Mouse (Mus musculus) limb, embryonic 10.5 days (tissue): ENCODE data around the gene Ccdc130. TPM values are rescaled to one million over a fixed set of nuclear protein-coding genes. Genes with fewer than 3 reads are reported as not detected.
"Not testable (repeated sequence)": the region's sequence is repeated elsewhere in the genome, so short reads cannot be mapped to it uniquely, and the experiment has no call there.

Experiments
- DNase-seq: peaks from one replicate; pipeline ENCODE4 v3.0.0-alpha.2; 2017; ENCODE audit warnings: low spot score
- H3K27ac ChIP-seq: fragments of 300-500 bp; sonication (generic); 2 replicates; pipeline ENCODE4 v1.5.1; 2016; ENCODE audit warnings: mild to moderate bottlenecking
- H3K27me3 ChIP-seq: fragments of 300-500 bp; sonication (generic); 2 replicates; pipeline ENCODE4 v1.6.1; 2016; ENCODE audit warnings: low read depth, mild to moderate bottlenecking; ENCODE audit not compliant: poor library complexity, severe bottlenecking
- H3K36me3 ChIP-seq: fragments of 300-500 bp; sonication (generic); 2 replicates; pipeline ENCODE4 v1.6.1; 2016; ENCODE audit warnings: mild to moderate bottlenecking, moderate library complexity
- H3K4me1 ChIP-seq: fragments of 300-500 bp; sonication (generic); 2 replicates; pipeline ENCODE4 v1.6.1; 2016
- H3K4me3 ChIP-seq: fragments of 300-500 bp; sonication (generic); 2 replicates; pipeline ENCODE4 v1.5.1; 2016; ENCODE audit warnings: mild to moderate bottlenecking, moderate library complexity
- H3K9me3 ChIP-seq: fragments of 300-500 bp; sonication (generic); replicated peaks from 2 replicates; pipeline ENCODE4 v1.6.1; 2016; ENCODE audit warnings: mild to moderate bottlenecking
- WGBS: fragments of 180-500 bp; shearing (Covaris S2); methylation state at CpG from one replicate; pipeline ENCODE4 v1.1.7; 2016; 5-methylcytosine and 5-hydroxymethylcytosine counted together
- polyA plus RNA-seq: library from polyadenylated mRNA; unstranded; fragments of >200 nt; fragmentation: Nextera tagmentation; extraction: Ambion mirVana; gene quantifications from 2 replicates; pipeline ENCODE4 v1.2.1, GENCODE M21; 2016

Gene Ccdc130
- 15.0 and 22.9 TPM in 2 replicates for polyA plus RNA-seq

GRCm38 (mm10) chr8:84269950-84270773 is at the start of gene Ccdc130:
Ccdc130 (minus strand) TSS chr8:84270380.
- peaks cover 19% of the 10 kb centered on the region for H3K36me3 ChIP-seq
- H3K9me3 ChIP-seq: no peaks in the 10 kb centered on the region
- DNase-seq: peak; percentile 98
- peaks cover 8% of the 10 kb centered on the region for H3K4me1 ChIP-seq
- WGBS: under 1% methylated on average over 44 of the region's 44 CpGs
- H3K27me3 ChIP-seq: no peaks in the 10 kb centered on the region
- peak within 1 kb of the TSS; percentile 84 for H3K27ac ChIP-seq
- peak within 1 kb of the TSS; percentile 70 for H3K4me3 ChIP-seq

- WGBS: 27% methylated on average over 3 of the region's 3 CpGs
- Histone ChIP-seq H3K27me3 (no peaks in the 10 kb centered on the region), H3K4me3 (no peak overlapping the region), H3K9me3 (0 out of 2 replicates have a peak, but pooled peaks cover 1% of the 10 kb centered on the region), H3K27ac (peak overlapping the region; percentile 22), H3K36me3 (no peaks in the 10 kb centered on the region), H3K4me1 (peaks cover 10% of the 10 kb centered on the region; the same call in 1 of the 2 replicates)
- DNase-seq: peak; percentile 62
Measured at GRCm38 (mm10) chr8:84308376-84308775, 38.2 kb upstream of the Ccdc130 start.

GRCm38 (mm10) chr8:84303951-84304350 is 33.8 kb upstream of the Ccdc130 start:
- 91% methylated on average over 2 of the region's 2 CpGs for WGBS
- Histone ChIP-seq H3K36me3 (no peaks in the 10 kb centered on the region), H3K27ac (no peak overlapping the region), H3K27me3 (no peaks in the 10 kb centered on the region), H3K9me3 (0 out of 2 replicates have a peak, but pooled peaks cover 1% of the 10 kb centered on the region), H3K4me3 (no peak overlapping the region), H3K4me1 (peaks cover 12% of the 10 kb centered on the region; the same call in 1 of the 2 replicates)
- DNase-seq: no peak

GRCm38 (mm10) chr8:84297029-84297785 is 27.0 kb upstream of the Ccdc130 start:
- H3K4me3 ChIP-seq: no peak overlapping the region
- no peaks in the 10 kb centered on the region for H3K36me3 ChIP-seq
- H3K4me1 ChIP-seq: 0 out of 2 replicates have a peak, but pooled peaks cover 3% of the 10 kb centered on the region
- no peak overlapping the region for H3K27ac ChIP-seq
- no peaks in the 10 kb centered on the region for H3K9me3 ChIP-seq
- no peak for DNase-seq
- no peaks in the 10 kb centered on the region for H3K27me3 ChIP-seq
- WGBS: 71% methylated on average over 5 of the region's 5 CpGs

GRCm38 (mm10) chr8:84291688-84292087 is 21.5 kb upstream of the Ccdc130 start:
- WGBS: 24% methylated on average over 8 of the region's 8 CpGs
- Histone ChIP-seq H3K9me3 (no peaks in the 10 kb centered on the region), H3K4me3 (no peak overlapping the region), H3K27me3 (no peaks in the 10 kb centered on the region), H3K36me3 (no peaks in the 10 kb centered on the region), H3K4me1 (no peaks in the 10 kb centered on the region), H3K27ac (no peak overlapping the region)
- peak; percentile 68 for DNase-seq

- H3K4me1 ChIP-seq: no peaks in the 10 kb centered on the region
- DNase-seq: no peak
- no peak overlapping the region for H3K4me3 ChIP-seq
- no peaks in the 10 kb centered on the region for H3K9me3 ChIP-seq
- H3K36me3 ChIP-seq: no peaks in the 10 kb centered on the region
- H3K27ac ChIP-seq: no peak overlapping the region
- WGBS: 73% methylated on average over 5 of the region's 5 CpGs
- H3K27me3 ChIP-seq: no peaks in the 10 kb centered on the region
Measured at GRCm38 (mm10) chr8:84291086-84291485, 20.9 kb upstream of the Ccdc130 start.

GRCm38 (mm10) chr8:84288892-84289291 is 18.7 kb upstream of the Ccdc130 start:
- no peak overlapping the region for H3K4me3 ChIP-seq
- 58% methylated on average over 2 of the region's 2 CpGs for WGBS
- no peaks in the 10 kb centered on the region for H3K36me3 ChIP-seq
- peaks cover 10% of the 10 kb centered on the region for H3K4me1 ChIP-seq
- H3K27ac ChIP-seq: no peak overlapping the region
- no peaks in the 10 kb centered on the region for H3K9me3 ChIP-seq
- peak; percentile 46 for DNase-seq
- H3K27me3 ChIP-seq: no peaks in the 10 kb centered on the region

- peak; percentile 60 for DNase-seq
- 57% methylated on average over 5 of the region's 5 CpGs for WGBS
- H3K27me3 ChIP-seq, H3K4me3 ChIP-seq, H3K9me3 ChIP-seq, H3K27ac ChIP-seq, H3K36me3 ChIP-seq: not testable (repeated sequence)
- H3K4me1 ChIP-seq: peaks cover 13% of the 10 kb centered on the region
Measured at GRCm38 (mm10) chr8:84285665-84286064, 15.5 kb upstream of the Ccdc130 start.

GRCm38 (mm10) chr8:84284608-84285063 is 14.5 kb upstream of the Ccdc130 start:
- peak; percentile 64 for DNase-seq
- no peaks in the 10 kb centered on the region for H3K27me3 ChIP-seq
- no peaks in the 10 kb centered on the region for H3K36me3 ChIP-seq
- peaks cover 13% of the 10 kb centered on the region for H3K4me1 ChIP-seq
- WGBS: 23% methylated on average over 9 of the region's 9 CpGs
- H3K9me3 ChIP-seq: no peaks in the 10 kb centered on the region
- H3K27ac ChIP-seq: peak overlapping the region; percentile 58; the same call in 1 of the 2 replicates
- H3K4me3 ChIP-seq: peak overlapping the region; percentile 37

GRCm38 (mm10) chr8:84280777-84281176 is 10.6 kb upstream of the Ccdc130 start:
- H3K27me3 ChIP-seq: no peaks in the 10 kb centered on the region
- H3K4me1 ChIP-seq: peaks cover 16% of the 10 kb centered on the region
- H3K36me3 ChIP-seq: no peaks in the 10 kb centered on the region
- H3K4me3 ChIP-seq: no peak overlapping the region
- WGBS: 85% methylated on average over 10 of the region's 10 CpGs
- no peaks in the 10 kb centered on the region for H3K9me3 ChIP-seq
- no peak overlapping the region for H3K27ac ChIP-seq
- no peak for DNase-seq

- no peak overlapping the region for H3K27ac ChIP-seq
Measured at GRCm38 (mm10) chr8:84276447-84276846, 6.3 kb upstream of the Ccdc130 start.

GRCm38 (mm10) chr8:84273968-84274367 is 3.8 kb upstream of the Ccdc130 start:
- no peak overlapping the region for H3K4me3 ChIP-seq
- 86% methylated on average over 3 of the region's 3 CpGs for WGBS

More at GRCm38 (mm10) chr8:84276447-84276846, 6.3 kb upstream of the Ccdc130 start:
- Histone ChIP-seq H3K9me3 (no peaks in the 10 kb centered on the region), H3K27me3 (no peaks in the 10 kb centered on the region), H3K4me1 (peaks cover 3% of the 10 kb centered on the region; the same call in 1 of the 2 replicates), H3K4me3 (no peak overlapping the region), H3K36me3 (no peaks in the 10 kb centered on the region)
- 69% methylated on average over 1 of the region's 1 CpGs for WGBS
- DNase-seq: no peak

GRCm38 (mm10) chr8:84272302-84272701 is 2.1 kb upstream of the Ccdc130 start:
- no peak for DNase-seq
- WGBS: 82% methylated on average over 4 of the region's 4 CpGs
- Histone ChIP-seq H3K9me3 (no peaks in the 10 kb centered on the region), H3K4me3 (no peak overlapping the region), H3K36me3 (no peaks in the 10 kb centered on the region), H3K27ac (no peak overlapping the region), H3K27me3 (no peaks in the 10 kb centered on the region), H3K4me1 (peaks cover 11% of the 10 kb centered on the region)

More at GRCm38 (mm10) chr8:84273968-84274367, 3.8 kb upstream of the Ccdc130 start:
- Histone ChIP-seq H3K27ac (no peak overlapping the region), H3K27me3 (no peaks in the 10 kb centered on the region), H3K4me1 (peaks cover 11% of the 10 kb centered on the region), H3K36me3 (no peaks in the 10 kb centered on the region), H3K9me3 (no peaks in the 10 kb centered on the region)
- no peak for DNase-seq
